Mouse (Mus musculus) CH12.LX (cell line): ENCODE data around the gene Sema6d.

ENCODE experiments used
- CTCF ChIP-seq, 2 experiments: IDR thresholded peaks in 1 of 2; conservative IDR thresholded peaks in 1 of 2; 2 replicates each; pipeline ENCODE4 v1.5.1; 2011 to 2012; ENCODE audit warnings: low read depth in 2 of 2, low read length in 2 of 2, improper control_type of control experiment in 1 of 2, inconsistent platforms in 1 of 2, mild to moderate bottlenecking in 1 of 2, moderate library complexity in 1 of 2
- HCFC1 ChIP-seq: IDR thresholded peaks from 2 replicates; pipeline ENCODE4 v1.6.1; 2012; ENCODE audit warnings: low read depth, mild to moderate bottlenecking, inconsistent platforms, low read length, improper control_type of control experiment
- JUN ChIP-seq: IDR thresholded peaks from 2 replicates; pipeline ENCODE4 v1.6.1; 2011; ENCODE audit warnings: low read depth, mild to moderate bottlenecking, low read length, improper control_type of control experiment, moderate library complexity; ENCODE audit not compliant: insufficient read depth
- JUND ChIP-seq: conservative IDR thresholded peaks from 2 replicates; pipeline ENCODE4 v1.6.1; 2011; ENCODE audit warnings: low read depth, low read length, improper control_type of control experiment
- MAFK ChIP-seq: IDR thresholded peaks from 2 replicates; pipeline ENCODE4 v1.6.1; 2011; ENCODE audit warnings: low read length, improper control_type of control experiment; ENCODE audit not compliant: insufficient replicate concordance
- POLR2A ChIP-seq: IDR thresholded peaks from 2 replicates; pipeline ENCODE4 v1.6.1; 2011; ENCODE audit warnings: low read depth, mild to moderate bottlenecking, improper control_type of control experiment, low read length
- RAD21 ChIP-seq: IDR thresholded peaks from 2 replicates; pipeline ENCODE4 v1.6.1; 2011; ENCODE audit warnings: low read depth, mild to moderate bottlenecking, low read length, improper control_type of control experiment, moderate library complexity
- SMC3 ChIP-seq: IDR thresholded peaks from 2 replicates; pipeline ENCODE4 v1.6.1; 2011; ENCODE audit warnings: low read depth, low read length, improper control_type of control experiment
- TCF12 ChIP-seq: IDR thresholded peaks from 2 replicates; pipeline ENCODE4 v1.6.1; 2014; ENCODE audit warnings: low read depth, mild to moderate bottlenecking, inconsistent platforms, low read length, improper control_type of control experiment
- UBTF ChIP-seq: IDR thresholded peaks from 2 replicates; pipeline ENCODE4 v1.6.1; 2012; ENCODE audit warnings: low read depth, mild to moderate bottlenecking, inconsistent platforms, low read length, improper control_type of control experiment, moderate library complexity
- ZC3H11A ChIP-seq: IDR thresholded peaks from 2 replicates; pipeline ENCODE4 v1.6.1; 2012; ENCODE audit warnings: low read depth, mild to moderate bottlenecking, inconsistent platforms, low read length, improper control_type of control experiment
- ZMIZ1 ChIP-seq: IDR thresholded peaks from 2 replicates; pipeline ENCODE4 v1.6.1; 2012; ENCODE audit warnings: low read depth, mild to moderate bottlenecking, inconsistent platforms, low read length, improper control_type of control experiment

- TF ChIP-seq MAFK (no peak), JUN (no peak), POLR2A (no peak), HCFC1 (no peak), CTCF (conservative IDR thresholded peaks at IDR 0.05 in 1 of 2, IDR thresholded peaks at IDR 0.05 in 1 of 2; ENCODE audit: low read depth in 2 of 2, low read length in 2 of 2) (no peak), TCF12 (no peak), ZC3H11A (no peak), JUND (no peak), RAD21 (no peak), SMC3 (no peak), ZMIZ1 (no peak), UBTF (no peak)
Observed at GRCm38 (mm10) chr2:124385722-124386121, 296.0 kb downstream of the Sema6d start.
